Mouse (Mus musculus) CH12F3 (cell line): ENCODE data around the gene Dcx.

ENCODE experiments used
- in situ Hi-C: fragments of 300-500 bp; cut with MboI; formaldehyde crosslinking; loops from 2 replicates; pipeline ENCODE4 v1.14.3; 2020; ENCODE audit warnings: low sequenced_read_pairs

Dcx gene

GRCm38 (mm10) chrX:143932958-143933357, at the start of gene Dcx:
TSS of gene Dcx (minus strand) at chrX:143933311.
- in situ Hi-C loops = no loop called here

GRCm38 (mm10) chrX:143966249-143966648, 33.1 kb upstream of the Dcx start:
- in situ Hi-C loops = no loop called here

GRCm38 (mm10) chrX:143933671-143934070, 560 bp upstream of the Dcx start:
- in situ Hi-C loops = no loop called here

GRCm38 (mm10) chrX:143932530-143932929, 581 bp downstream of the Dcx start:
- in situ Hi-C loops = no loop called here

- in situ Hi-C loops = no loop called here
Observed at GRCm38 (mm10) chrX:143931400-143932185, 1.5 kb downstream of the Dcx start.

- in situ Hi-C loops = no loop called here
Observed at GRCm38 (mm10) chrX:143922070-143922469, 11.0 kb downstream of the Dcx start.

GRCm38 (mm10) chrX:143906699-143907471, 26.2 kb downstream of the Dcx start:
- in situ Hi-C loops = no loop called here

GRCm38 (mm10) chrX:143904689-143905088, 28.4 kb downstream of the Dcx start:
- in situ Hi-C loops = no loop called here

- in situ Hi-C loops = no loop called here
Observed at GRCm38 (mm10) chrX:143902300-143902699, 30.8 kb downstream of the Dcx start.

GRCm38 (mm10) chrX:143897363-143898285, 35.5 kb downstream of the Dcx start:
- in situ Hi-C loops = no loop called here

GRCm38 (mm10) chrX:143896936-143897335, 36.2 kb downstream of the Dcx start:
- in situ Hi-C loops = no loop called here

- in situ Hi-C loops = no loop called here
Observed at GRCm38 (mm10) chrX:143893180-143893579, 39.9 kb downstream of the Dcx start.

GRCm38 (mm10) chrX:143885765-143886164, 47.3 kb downstream of the Dcx start:
- in situ Hi-C loops = no loop called here

GRCm38 (mm10) chrX:143884953-143885352, 48.2 kb downstream of the Dcx start:
- in situ Hi-C loops = no loop called here

- in situ Hi-C loops = no loop called here
Observed at GRCm38 (mm10) chrX:143884299-143884698, 48.8 kb downstream of the Dcx start.

GRCm38 (mm10) chrX:143881806-143882468, 51.2 kb downstream of the Dcx start:
- in situ Hi-C loops = no loop called here

- in situ Hi-C loops = no loop called here
Observed at GRCm38 (mm10) chrX:143879631-143880030, 53.5 kb downstream of the Dcx start.

- in situ Hi-C loops = no loop called here
Observed at GRCm38 (mm10) chrX:143867129-143867664, 65.9 kb downstream of the Dcx start.

- in situ Hi-C loops = no loop called here
Observed at GRCm38 (mm10) chrX:143851351-143851750, 81.8 kb downstream of the Dcx start.

GRCm38 (mm10) chrX:143849969-143850368, 83.1 kb downstream of the Dcx start:
- in situ Hi-C loops = no loop called here
